Mouse (Mus musculus) kidney, postnatal 14 days (tissue): ENCODE measurements around the gene Zfp84.

ENCODE experiments used
- DNase-seq: peaks from one replicate; pipeline ENCODE4 v3.0.0; 2022; ENCODE audit warnings: mixed read lengths

The Zfp84 gene

DNA sequence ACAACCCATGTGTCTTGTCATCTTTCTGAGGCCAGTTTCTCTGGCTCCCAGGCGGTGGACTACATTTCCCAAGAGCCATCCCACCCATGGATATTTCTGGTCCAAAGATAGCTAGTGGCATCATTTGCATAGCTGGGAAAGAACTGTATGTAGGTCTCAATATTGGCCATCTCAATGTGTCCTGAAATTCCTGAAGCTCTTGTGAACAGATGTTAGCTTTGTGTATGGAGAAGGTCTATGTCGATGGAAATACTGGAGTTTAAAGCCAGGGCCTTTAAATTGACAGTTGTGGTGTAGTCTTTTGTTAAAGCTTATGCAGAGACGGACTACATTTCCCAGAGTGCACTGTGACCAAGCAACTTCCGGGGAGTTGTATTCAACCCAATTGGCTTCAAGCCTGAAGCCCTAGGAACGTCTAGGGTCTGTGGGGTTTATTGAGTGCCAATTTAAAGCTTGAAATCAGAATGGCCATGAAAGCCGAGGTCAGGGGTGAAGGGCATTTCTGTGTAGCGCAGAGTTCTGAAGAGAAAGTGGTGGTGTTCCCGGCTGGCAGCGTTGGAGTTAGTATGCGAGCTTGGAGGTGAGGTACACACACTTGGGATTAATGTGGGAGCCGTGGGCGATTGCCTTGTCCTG, 50.4 kb downstream of the Zfp84 start:
- DNase-seq = peak; percentile 84

DNA sequence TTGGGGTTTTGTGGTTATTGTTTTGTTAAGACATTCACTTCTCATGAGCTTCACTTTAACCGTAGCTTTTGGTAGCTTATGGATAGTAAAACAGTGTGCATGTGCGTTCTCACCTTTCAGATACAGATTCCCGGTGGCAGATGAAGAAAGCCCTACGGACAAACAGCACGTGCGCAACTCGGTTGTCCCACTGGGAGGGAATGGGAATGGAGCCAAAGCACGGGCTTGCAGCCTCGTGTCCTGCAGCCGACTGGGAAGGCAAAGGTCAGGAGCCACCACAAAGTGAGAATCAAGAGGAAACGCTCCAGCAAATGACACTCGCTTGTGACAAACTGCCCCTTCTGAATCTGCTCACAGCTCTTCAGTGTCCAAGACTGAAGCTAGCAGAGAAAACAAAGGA, 59.6 kb downstream of the Zfp84 start:
- peak; percentile 21 for DNase-seq
